Mouse (Mus musculus) liver, adult 2 months (tissue): ENCODE results near the gene Atp8b5.

Experiments
- CTCF ChIP-seq: fragments of 200-500 bp; IDR thresholded peaks from 2 replicates; pipeline ENCODE4 v1.5.1; 2011; ENCODE audit warnings: low read depth, low read length, control low read depth
- POLR2A ChIP-seq: fragments of 200-500 bp; IDR thresholded peaks from 2 replicates; pipeline ENCODE4 v1.6.1; 2011; ENCODE audit warnings: low read length, control low read depth; ENCODE audit not compliant: insufficient read depth; ENCODE audit errors: extremely low read depth

GRCm38 (mm10) chr4:43349206-43349605 lies 82.2 kb downstream of the Atp8b5 start:
- TF ChIP-seq CTCF, result no peak
- no peak for TF ChIP-seq POLR2A
